Mouse (Mus musculus) kidney, adult 2 months (tissue): ENCODE measurements around the gene Efcab2.

Experiments
- CTCF ChIP-seq: fragments of 200-500 bp; conservative IDR thresholded peaks from 2 replicates; pipeline ENCODE4 v1.5.1; 2011; ENCODE audit warnings: low read depth, mild to moderate bottlenecking, control low read depth, low read length, moderate library complexity, mixed read lengths; ENCODE audit not compliant: insufficient read depth, insufficient read length
- POLR2A ChIP-seq: fragments of 200-500 bp; IDR thresholded peaks from one replicate; pipeline ENCODE4 v1.6.1; 2011; ENCODE audit warnings: low read depth, low read length, control low read depth

- TF ChIP-seq CTCF (no peak), POLR2A (no peak)
Measured at GRCm38 (mm10) chr1:178485138-178485867, 79.4 kb downstream of the Efcab2 start.
